Mouse (Mus musculus) CH12.LX (cell line): ENCODE measurements at regions not wholly inside any gene's neighbourhood (a gene's known extent, or its start where the extent isn't known, plus 50 kb on each side); places are given as distances from the start of the nearest gene placed in this dataset.

Experiments
- DNase-seq: peaks from one replicate; pipeline ENCODE4 v3.0.0-alpha.2; 2013; ENCODE audit errors: extremely low read depth
- H3K27ac ChIP-seq: 2 replicates; pipeline ENCODE4 v1.5.1; 2012; ENCODE audit warnings: low read depth, mild to moderate bottlenecking, control low read depth, moderate library complexity; ENCODE audit not compliant: insufficient read depth
- H3K27me3 ChIP-seq: replicated peaks from 2 replicates; pipeline ENCODE3; 2012; ENCODE audit warnings: inconsistent platforms
- H3K36me3 ChIP-seq, 2 experiments: replicated peaks in 1 of 2; 2 replicates each; pipeline versions ENCODE3 to v1.6.1; 2012; ENCODE audit warnings: inconsistent platforms in 1 of 2, low read length in 1 of 2, mild to moderate bottlenecking in 1 of 2, mixed read lengths in 1 of 2, moderate library complexity in 1 of 2; ENCODE audit not compliant: control insufficient read depth in 1 of 2, insufficient read depth in 1 of 2
- H3K4me1 ChIP-seq, 2 experiments: 2 replicates each; pipeline ENCODE4 v1.6.1; 2012; ENCODE audit warnings: inconsistent platforms in 1 of 2, moderate library complexity in 1 of 2; ENCODE audit not compliant: insufficient read depth in 2 of 2, control insufficient read depth in 1 of 2
- H3K4me2 ChIP-seq: 2 replicates; pipeline ENCODE4 v1.6.1; 2012; ENCODE audit warnings: low read depth, mild to moderate bottlenecking, control low read depth; ENCODE audit not compliant: poor library complexity, insufficient read depth, severe bottlenecking
- H3K4me3 ChIP-seq, 3 experiments: fragments of 150-350 bp in 1 of 3; sonication (generic) in 1 of 3; replicated peaks in 1 of 3; 2 replicates each; pipeline versions ENCODE3 to v1.5.1; 2011 to 2012; ENCODE audit warnings: low read depth in 2 of 3, low read length in 2 of 3, mild to moderate bottlenecking in 2 of 3, moderate library complexity in 2 of 3, control low read depth in 1 of 3, improper control_type of control experiment in 1 of 3, inconsistent platforms in 1 of 3, mixed read lengths in 1 of 3; ENCODE audit not compliant: poor library complexity in 1 of 3
- H3K79me2 ChIP-seq: replicated peaks from 2 replicates; pipeline ENCODE4 v1.6.1; 2012; ENCODE audit warnings: mild to moderate bottlenecking, moderate library complexity; ENCODE audit not compliant: control insufficient read depth, poor library complexity, insufficient read depth, severe bottlenecking; ENCODE audit errors: extremely low read depth
- H3K9ac ChIP-seq: 2 replicates; pipeline ENCODE4 v1.6.1; 2012; ENCODE audit warnings: low read depth, mild to moderate bottlenecking, control low read depth, moderate library complexity; ENCODE audit not compliant: insufficient read depth
- H3K9me3 ChIP-seq: replicated peaks from 2 replicates; pipeline ENCODE3; 2012; ENCODE audit warnings: low read length, inconsistent platforms, mixed read lengths
- CHD1 ChIP-seq: IDR thresholded peaks from 2 replicates; pipeline ENCODE4 v1.6.1; 2012; ENCODE audit warnings: low read depth, low read length, improper control_type of control experiment, inconsistent platforms
- CTCF ChIP-seq, 2 experiments: IDR thresholded peaks in 1 of 2; conservative IDR thresholded peaks in 1 of 2; 2 replicates each; pipeline ENCODE4 v1.5.1; 2011 to 2012; ENCODE audit warnings: low read depth in 2 of 2, low read length in 2 of 2, improper control_type of control experiment in 1 of 2, inconsistent platforms in 1 of 2, mild to moderate bottlenecking in 1 of 2, moderate library complexity in 1 of 2
- E2F4 ChIP-seq: IDR thresholded peaks from 2 replicates; pipeline ENCODE4 v1.6.1; 2011; ENCODE audit warnings: low read depth, low read length, improper control_type of control experiment; ENCODE audit not compliant: insufficient replicate concordance
- ETS1 ChIP-seq: conservative IDR thresholded peaks from 2 replicates; pipeline ENCODE4 v1.6.1; 2012; ENCODE audit warnings: low read depth, mild to moderate bottlenecking, inconsistent platforms, low read length, improper control_type of control experiment, moderate library complexity
- HCFC1 ChIP-seq: IDR thresholded peaks from 2 replicates; pipeline ENCODE4 v1.6.1; 2012; ENCODE audit warnings: low read depth, mild to moderate bottlenecking, inconsistent platforms, low read length, improper control_type of control experiment
- KAT2A ChIP-seq: IDR thresholded peaks from 2 replicates; pipeline ENCODE4 v1.6.1; 2012; ENCODE audit warnings: low read length, improper control_type of control experiment, inconsistent platforms; ENCODE audit not compliant: insufficient replicate concordance
- MAX ChIP-seq: IDR thresholded peaks from 2 replicates; pipeline ENCODE4 v1.6.1; 2011; ENCODE audit warnings: low read length, improper control_type of control experiment
- MAZ ChIP-seq: IDR thresholded peaks from 2 replicates; pipeline ENCODE4 v1.6.1; 2012; ENCODE audit warnings: low read depth, mild to moderate bottlenecking, inconsistent platforms, low read length, improper control_type of control experiment, moderate library complexity
- MEF2A ChIP-seq: IDR thresholded peaks from 2 replicates; pipeline ENCODE4 v1.6.1; 2014; ENCODE audit warnings: low read depth, mild to moderate bottlenecking, inconsistent platforms, low read length, improper control_type of control experiment, borderline replicate concordance
- NELFE ChIP-seq: IDR thresholded peaks from 2 replicates; pipeline ENCODE4 v1.6.1; 2011; ENCODE audit warnings: low read depth, low read length, improper control_type of control experiment
- NRF1 ChIP-seq: IDR thresholded peaks from 2 replicates; pipeline ENCODE4 v1.6.1; 2014; ENCODE audit warnings: low read depth, mild to moderate bottlenecking, inconsistent platforms, low read length, improper control_type of control experiment, moderate library complexity
- POLR2A ChIP-seq: IDR thresholded peaks from 2 replicates; pipeline ENCODE4 v1.6.1; 2011; ENCODE audit warnings: low read depth, mild to moderate bottlenecking, improper control_type of control experiment, low read length
- POLR2AphosphoS2 ChIP-seq: IDR thresholded peaks from 2 replicates; pipeline ENCODE4 v1.6.1; 2011; ENCODE audit warnings: low read depth, low read length, improper control_type of control experiment
- USF1 ChIP-seq: IDR thresholded peaks from 2 replicates; pipeline ENCODE4 v1.6.1; 2014; ENCODE audit warnings: low read depth, mild to moderate bottlenecking, inconsistent platforms, low read length, improper control_type of control experiment
- USF2 ChIP-seq: conservative IDR thresholded peaks from 2 replicates; pipeline ENCODE4 v1.6.1; 2011; ENCODE audit warnings: low read depth, low read length, improper control_type of control experiment
- ZC3H11A ChIP-seq: IDR thresholded peaks from 2 replicates; pipeline ENCODE4 v1.6.1; 2012; ENCODE audit warnings: low read depth, mild to moderate bottlenecking, inconsistent platforms, low read length, improper control_type of control experiment
- ZKSCAN1 ChIP-seq: IDR thresholded peaks from 2 replicates; pipeline ENCODE4 v1.6.1; 2012; ENCODE audit warnings: low read depth, inconsistent platforms, low read length, improper control_type of control experiment, borderline replicate concordance
- ZMIZ1 ChIP-seq: IDR thresholded peaks from 2 replicates; pipeline ENCODE4 v1.6.1; 2012; ENCODE audit warnings: low read depth, mild to moderate bottlenecking, inconsistent platforms, low read length, improper control_type of control experiment
- dilution Hi-C: fragments of 300-500 bp; cut with MboI; formaldehyde crosslinking; loops from 2 replicates; pipeline ENCODE4 v1.14.3; 2020; ENCODE audit warnings: low sequenced_read_pairs; ENCODE audit not compliant: extremely low pct_unique_long_range_greater_than_20kb, extremely low pct_ligation_motif_present
- in situ Hi-C: fragments of 300-500 bp; cut with MboI; formaldehyde crosslinking; loops from 3 replicates; pipeline ENCODE4 v1.14.3; 2019; ENCODE audit warnings: low sequenced_read_pairs, low pct_ligation_motif_present, low pct_unique_long_range_greater_than_20kb, mixed read lengths

- Histone ChIP-seq H3K4me3 (no peak overlapping the region), H3K36me3 (no peaks in the 10 kb centered on the region), H3K4me1 (no peaks in the 10 kb centered on the region), H3K79me2 (no peaks in the 10 kb centered on the region), H3K9me3 (no peaks in the 10 kb centered on the region), H3K4me2 (no peak overlapping the region), H3K9ac (no peak overlapping the region), H3K27me3 (peaks cover 69% of the 10 kb centered on the region), H3K27ac (no peak overlapping the region)
- TF ChIP-seq ZC3H11A (no peak), USF1 (no peak), MAZ (no peak), USF2 (no peak), NELFE (no peak), ZMIZ1 (no peak), MEF2A (no peak), NRF1 (no peak), KAT2A (no peak), POLR2AphosphoS2 (no peak), MAX (no peak), HCFC1 (no peak), POLR2A (no peak), ZKSCAN1 (no peak), CHD1 (no peak), ETS1 (no peak)
- in situ Hi-C loops (no loop called here), dilution Hi-C loops (no loop called here)
- no peak for DNase-seq
Measured at GRCm38 (mm10) chr4:105702036-105702435, 87.6 kb upstream of the Gm12728 start.

GRCm38 (mm10) chr4:105703408-105703807 lies 86.3 kb upstream of the Gm12728 start:
- Histone ChIP-seq H3K27me3 (peaks cover 57% of the 10 kb centered on the region), H3K27ac (no peak overlapping the region), H3K9ac (no peak overlapping the region), H3K9me3 (no peaks in the 10 kb centered on the region), H3K4me1 (no peaks in the 10 kb centered on the region), H3K4me3 (no peak overlapping the region), H3K79me2 (no peaks in the 10 kb centered on the region), H3K4me2 (no peak overlapping the region), H3K36me3 (no peaks in the 10 kb centered on the region)
- TF ChIP-seq POLR2AphosphoS2 (no peak), E2F4 (no peak), NRF1 (no peak), CTCF (conservative IDR thresholded peaks at IDR 0.05 in 1 of 2, IDR thresholded peaks at IDR 0.05 in 1 of 2; ENCODE audit: low read depth in 2 of 2, low read length in 2 of 2) (no peak), KAT2A (no peak)
- in situ Hi-C loops (no loop called here), dilution Hi-C loops (no loop called here)
- no peak for DNase-seq
